Comparison of ENCODE assay signal across 13 mouse cellular contexts in genomic region chr2:160793117-160793516, GRCm38 (mm10).
DNase-seq lines count a peak whose midpoint lies in the region; ATAC-seq and TF ChIP-seq lines count a peak whose summit lies in the region.
"Had no signal": no experiment of that assay in that cellular context is flagged by ENCODE, and none has a peak within 500 bp of the region (broad histone marks: within the 10 kb centered on the region; RNA-seq: fewer than 3 reads in every experiment).

No protein-coding gene starts in this region.

- TF ChIP-seq POLR2A in heart, adult 2 months (IDR thresholded peaks at IDR 0.05; ENCODE audit: insufficient read depth, low read depth, low read length) = no peak

- WGBS in heart, adult 2 months = 44% methylated on average over 2 of the region's 2 CpGs
- 76% methylated on average over 2 of the region's 2 CpGs for WGBS in lung, embryonic 14.5 days

- H3K9ac ChIP-seq in heart, adult 2 months (ENCODE audit: low read depth, low read length) = no peak overlapping the region
- no peak overlapping the region for H3K9ac ChIP-seq in lung, embryonic 14.5 days
- H3K9ac ChIP-seq: liver, embryonic 15.5 days had no signal

- H3K27ac ChIP-seq in heart, adult 2 months = peak overlapping the region; percentile 5
- H3K27ac ChIP-seq in lung, embryonic 14.5 days (ENCODE audit: low read depth) = no peak overlapping the region
- H3K27ac ChIP-seq: hindbrain, embryonic 10.5 days; liver, embryonic 15.5 days had no signal

- no peaks in the 10 kb centered on the region for H3K27me3 ChIP-seq in heart, adult 2 months (ENCODE audit: control insufficient read depth, insufficient read depth, low read length)
- no peaks in the 10 kb centered on the region for H3K27me3 ChIP-seq in lung, embryonic 14.5 days (ENCODE audit: insufficient read depth, low read length)
- H3K27me3 ChIP-seq: liver, embryonic 15.5 days had no signal

- H3K79me2 ChIP-seq in heart, adult 2 months (replicated peaks; ENCODE audit: control insufficient read depth, insufficient read depth, low read length) = peaks cover 2% of the 10 kb centered on the region

- H3K36me3 ChIP-seq in heart, adult 2 months (ENCODE audit: control insufficient read depth, insufficient read depth, low read length) = peaks cover 24% of the 10 kb centered on the region
- H3K36me3 ChIP-seq in lung, embryonic 14.5 days (ENCODE audit: insufficient read depth) = no peaks in the 10 kb centered on the region
- H3K36me3 ChIP-seq: hindbrain, embryonic 10.5 days; liver, embryonic 15.5 days had no signal

- TF ChIP-seq CTCF in heart, adult 2 months (IDR thresholded peaks at IDR 0.05) = peak; percentile 74
- TF ChIP-seq CTCF in lung, embryonic 14.5 days (IDR thresholded peaks at IDR 0.05; ENCODE audit: low read depth) = peak; percentile 26; the same call in 1 of the 2 replicates

- no peak overlapping the region for H3K4me3 ChIP-seq in heart, adult 2 months
- H3K4me3 ChIP-seq in lung, embryonic 14.5 days (ENCODE audit: low read depth, low read length) = no peak overlapping the region
- H3K4me3 ChIP-seq: hindbrain, embryonic 10.5 days; liver, embryonic 15.5 days had no signal

- peaks cover 17% of the 10 kb centered on the region for H3K4me1 ChIP-seq in heart, adult 2 months (ENCODE audit: control insufficient read depth, insufficient read depth, low read length)
- no peaks in the 10 kb centered on the region for H3K4me1 ChIP-seq in lung, embryonic 14.5 days (ENCODE audit: insufficient read depth)
- H3K4me1 ChIP-seq: liver, embryonic 15.5 days had no signal

- no peak for DNase-seq in heart, adult 2 months
- no peak for DNase-seq in heart, postnatal 14 days
- DNase-seq in lung, embryonic 14.5 days = peak; percentile 24
- no peak for DNase-seq in lung, postnatal 14 days
- DNase-seq in naive thymus-derived CD4-positive, alpha-beta T cell, adult 2 months (ENCODE audit: low read depth) = peak; percentile 81
- DNase-seq in cerebellum, postnatal 10 days = no peak
- no peak for DNase-seq in adrenal gland, postnatal 14 days
- DNase-seq: gastrocnemius, postnatal 25 days; kidney, postnatal 14 days had no signal

- no peak for TF ChIP-seq EP300 in heart, adult 2 months (IDR thresholded peaks at IDR 0.05; ENCODE audit: insufficient read depth, low read depth, low read length)

- no peaks in the 10 kb centered on the region for H3K9me3 ChIP-seq in lung, embryonic 14.5 days (ENCODE audit: low read depth, low read length)
- H3K9me3 ChIP-seq: hindbrain, embryonic 10.5 days; liver, embryonic 15.5 days had no signal

- no peak for ATAC-seq in lung, embryonic 14.5 days (ENCODE audit: insufficient read depth)
- peak; percentile 90 for ATAC-seq in activated CD4-positive, CD25-positive, alpha-beta regulatory T cell, adult 4 months
- ATAC-seq: midbrain, embryonic 16.5 days had no signal

- no peak overlapping the region for H3K4me2 ChIP-seq in lung, embryonic 14.5 days
- H3K4me2 ChIP-seq: liver, embryonic 15.5 days had no signal

- intact Hi-C loops in heart, adult 2 months (cut with DNase I) = no loop called here
- intact Hi-C loops in heart, postnatal 14 days (cut with DNase I) = loop anchor here (2.0 to 5.0 kb wide), 3 partner anchors 26 to 191 kb away; no protein-coding TSS in a partner anchor

Comparison
In these comparisons a context has a peak if more than half of its experiments do, and no peak if none do; other contexts are left out.
1. DNase-seq: peak in lung, embryonic 14.5 days (single experiment) and naive thymus-derived CD4-positive, alpha-beta T cell, adult 2 months (single experiment); none in heart, adult 2 months (0 of 2), heart, postnatal 14 days (0 of 2), lung, postnatal 14 days (single experiment), cerebellum, postnatal 10 days (0 of 2) and adrenal gland, postnatal 14 days (single experiment).